Mouse (Mus musculus) forebrain, embryonic 14.5 days (tissue): Measurements from ENCODE around the gene Pdlim1. TPM values are rescaled to one million over a fixed set of nuclear protein-coding genes. Genes with fewer than 3 reads are reported as not detected.

Experiments
- ATAC-seq: fragments of 200-750 bp; cut with Nextera tagmentation; 2 replicates; pipeline ENCODE4 v1.8.0; 2017; ENCODE audit warnings: mild to moderate bottlenecking, moderate library complexity
- DNase-seq: peaks from one replicate; pipeline ENCODE4 v3.0.0-alpha.2; 2015; ENCODE audit warnings: low spot score
- H3K27ac ChIP-seq: fragments of 300-500 bp; sonication (generic); 2 replicates; pipeline ENCODE4 v1.5.1; 2014; ENCODE audit warnings: low read depth, mild to moderate bottlenecking, control low read depth, low read length, moderate library complexity
- H3K27me3 ChIP-seq: fragments of 300-500 bp; sonication (generic); replicated peaks from 2 replicates; pipeline ENCODE4 v1.6.1; 2014; ENCODE audit warnings: low read length, control low read depth, mixed read lengths; ENCODE audit not compliant: control insufficient read depth, insufficient read depth
- H3K36me3 ChIP-seq: fragments of 300-500 bp; sonication (generic); 2 replicates; pipeline ENCODE4 v1.6.1; 2014; ENCODE audit warnings: low read length, control low read depth; ENCODE audit not compliant: control insufficient read depth, insufficient read depth
- H3K4me1 ChIP-seq: fragments of 300-500 bp; sonication (generic); 2 replicates; pipeline ENCODE4 v1.6.1; 2014; ENCODE audit warnings: antibody characterized with exemption, low read length, control low read depth; ENCODE audit not compliant: control insufficient read depth, insufficient read depth
- H3K4me2 ChIP-seq: fragments of 300-500 bp; sonication (generic); 2 replicates; pipeline ENCODE4 v1.6.1; 2014; ENCODE audit warnings: mild to moderate bottlenecking, control low read depth, low read length
- H3K4me3 ChIP-seq: fragments of 300-500 bp; sonication (generic); 2 replicates; pipeline ENCODE4 v1.5.1; 2014; ENCODE audit warnings: low read depth, low read length, control low read depth
- H3K9ac ChIP-seq: fragments of 300-500 bp; sonication (generic); 2 replicates; pipeline ENCODE4 v1.6.1; 2014; ENCODE audit warnings: mild to moderate bottlenecking, low read length, control low read depth, moderate library complexity
- H3K9me3 ChIP-seq: fragments of 300-500 bp; sonication (generic); replicated peaks from 2 replicates; pipeline ENCODE4 v1.6.1; 2016; ENCODE audit warnings: low read length, control low read depth, mixed read lengths; ENCODE audit not compliant: control insufficient read depth
- WGBS: fragments of 180-500 bp; shearing (Covaris S2); extraction: QIAGEN DNeasy Blood & Tissue Kit; methylation state at CpG from one replicate; pipeline ENCODE4 v1.1.7; 2014; 5-methylcytosine and 5-hydroxymethylcytosine counted together
- polyA plus RNA-seq: library from polyadenylated mRNA; unstranded; fragments of >200 nt; fragmentation: Nextera tagmentation; extraction: Ambion mirVana; gene quantifications from 2 replicates; pipeline ENCODE4 v1.2.1, GENCODE M21; 2014

Pdlim1 gene
- 20.1 and 30.1 TPM in 2 replicates for polyA plus RNA-seq

GRCm38 (mm10) chr19:40271308-40271892 lies at the start of gene Pdlim1:
Gene Pdlim1, minus strand, starts transcription at chr19:40271842.
- DNase-seq (peak; percentile 64), ATAC-seq (peak; percentile 83)
- WGBS: under 1% methylated on average over 43 of the region's 54 CpGs

GRCm38 (mm10) chr19:40319199-40319598 lies 47.6 kb upstream of the Pdlim1 start:
- peaks cover 48% of the 10 kb centered on the region for H3K36me3 ChIP-seq
- H3K4me3 ChIP-seq: no peak overlapping the region
- H3K27ac ChIP-seq: no peak overlapping the region
- ATAC-seq: no peak
- H3K9me3 ChIP-seq: no peaks in the 10 kb centered on the region
- no peak overlapping the region for H3K4me2 ChIP-seq
- DNase-seq: no peak
- H3K27me3 ChIP-seq: no peaks in the 10 kb centered on the region
- no peak overlapping the region for H3K9ac ChIP-seq
- WGBS: 88% methylated on average over 3 of the region's 3 CpGs
- no peaks in the 10 kb centered on the region for H3K4me1 ChIP-seq

More at GRCm38 (mm10) chr19:40271308-40271892, at the start of gene Pdlim1:
- peaks cover 10% of the 10 kb centered on the region; the same call in 1 of the 2 replicates for H3K27me3 ChIP-seq
- no peaks in the 10 kb centered on the region; the same call in 1 of the 2 replicates for H3K4me1 ChIP-seq
- peak within 1 kb of the TSS; percentile 54 for H3K4me3 ChIP-seq
- peak within 1 kb of the TSS; percentile 95 for H3K4me2 ChIP-seq
- H3K9me3 ChIP-seq: no peaks in the 10 kb centered on the region
- peak within 1 kb of the TSS; percentile 59 for H3K9ac ChIP-seq
- H3K27ac ChIP-seq: no peak within 1 kb of the TSS
- H3K36me3 ChIP-seq: no peaks in the 10 kb centered on the region

DNA sequence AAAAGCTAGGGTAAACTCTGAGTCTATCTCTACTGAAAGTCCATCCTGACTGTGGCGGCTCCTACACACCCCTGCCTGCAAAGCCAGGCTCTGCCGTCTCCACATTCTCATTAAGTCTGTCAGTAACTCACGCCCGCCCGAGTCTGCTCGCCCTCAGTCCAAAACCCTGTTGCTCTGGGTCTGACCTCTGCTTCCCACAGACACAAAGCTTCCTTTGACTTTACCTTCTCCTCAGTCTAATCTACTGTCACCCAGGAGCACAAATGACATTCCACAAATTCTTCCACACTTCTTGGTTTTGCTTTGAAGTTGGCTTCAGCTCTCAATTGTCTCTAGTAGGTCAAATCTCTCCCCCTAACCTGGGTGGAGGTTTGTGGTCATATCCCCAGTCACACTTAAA lies 46.9 kb upstream of the Pdlim1 start:
- H3K4me2 ChIP-seq: no peak overlapping the region
- no peak overlapping the region for H3K27ac ChIP-seq
- no peak overlapping the region for H3K9ac ChIP-seq
- no peaks in the 10 kb centered on the region for H3K4me1 ChIP-seq
- no peaks in the 10 kb centered on the region for H3K9me3 ChIP-seq
- DNase-seq: no peak
- 49% methylated on average over 6 of the region's 6 CpGs for WGBS
- no peak overlapping the region for H3K4me3 ChIP-seq
- no peak for ATAC-seq
- no peaks in the 10 kb centered on the region for H3K27me3 ChIP-seq
- H3K36me3 ChIP-seq: peaks cover 46% of the 10 kb centered on the region

DNA sequence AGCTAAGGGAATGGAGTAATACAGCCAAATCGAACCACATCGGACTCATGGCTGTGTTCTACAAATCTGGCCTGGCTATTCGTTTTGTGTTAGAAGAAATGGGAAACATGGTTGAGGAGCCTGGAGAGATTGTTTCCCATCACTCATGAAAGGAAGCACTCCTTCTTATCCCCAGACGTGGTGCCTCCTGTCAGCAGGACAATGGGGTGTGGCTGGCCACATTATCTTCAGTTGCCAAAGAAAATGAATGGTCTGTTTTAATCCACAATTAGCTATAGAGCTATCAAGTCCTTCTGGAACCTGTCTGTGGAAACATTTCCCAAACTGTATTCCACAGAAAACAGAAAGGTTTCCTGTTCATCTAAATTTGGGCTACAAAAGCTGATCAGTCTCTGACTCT lies 45.4 kb upstream of the Pdlim1 start:
- Histone ChIP-seq H3K4me3 (no peak overlapping the region), H3K27me3 (no peaks in the 10 kb centered on the region), H3K4me1 (no peaks in the 10 kb centered on the region), H3K36me3 (peaks cover 49% of the 10 kb centered on the region), H3K9ac (no peak overlapping the region), H3K9me3 (no peaks in the 10 kb centered on the region), H3K27ac (no peak overlapping the region), H3K4me2 (no peak overlapping the region)
- DNase-seq: no peak
- ATAC-seq: no peak
- WGBS: 66% methylated on average over 4 of the region's 4 CpGs

DNA sequence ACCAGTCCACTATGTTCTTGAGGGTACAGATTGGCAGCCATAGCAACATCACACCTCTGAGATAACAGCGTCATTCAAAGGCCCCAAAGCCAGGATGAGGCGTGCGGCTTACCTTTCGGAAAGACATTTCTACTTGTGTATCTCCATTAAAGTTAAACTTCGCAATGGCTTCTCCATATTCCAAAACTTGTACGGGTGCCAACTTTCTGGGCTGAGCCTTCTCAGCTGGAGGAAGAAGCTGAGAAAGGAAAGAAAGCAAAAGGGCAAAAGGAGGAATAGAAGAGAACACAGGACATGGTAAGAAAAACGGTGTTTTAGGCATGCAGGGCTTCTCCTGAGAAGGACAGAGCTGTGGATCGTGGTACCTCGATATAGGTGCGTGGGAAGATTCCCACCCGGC lies 42.6 kb upstream of the Pdlim1 start:
- Histone ChIP-seq H3K27me3 (no peaks in the 10 kb centered on the region), H3K4me2 (no peak overlapping the region), H3K27ac (no peak overlapping the region), H3K4me1 (no peaks in the 10 kb centered on the region), H3K4me3 (no peak overlapping the region), H3K36me3 (peaks cover 59% of the 10 kb centered on the region), H3K9me3 (no peaks in the 10 kb centered on the region), H3K9ac (no peak overlapping the region)
- ATAC-seq (no peak), DNase-seq (no peak)
- WGBS: 97% methylated on average over 11 of the region's 11 CpGs

- 91% methylated on average over 8 of the region's 8 CpGs for WGBS
- H3K36me3 ChIP-seq: peaks cover 47% of the 10 kb centered on the region
- H3K27me3 ChIP-seq: no peaks in the 10 kb centered on the region
- no peak overlapping the region for H3K9ac ChIP-seq
- H3K27ac ChIP-seq: no peak overlapping the region
- DNase-seq (no peak), ATAC-seq (no peak)
- no peak overlapping the region for H3K4me2 ChIP-seq
- H3K4me3 ChIP-seq: no peak overlapping the region
- no peaks in the 10 kb centered on the region for H3K4me1 ChIP-seq
- no peaks in the 10 kb centered on the region for H3K9me3 ChIP-seq
These were observed 40.0 kb upstream of the Pdlim1 start for GRCm38 (mm10) chr19:40311631-40312030.

DNA sequence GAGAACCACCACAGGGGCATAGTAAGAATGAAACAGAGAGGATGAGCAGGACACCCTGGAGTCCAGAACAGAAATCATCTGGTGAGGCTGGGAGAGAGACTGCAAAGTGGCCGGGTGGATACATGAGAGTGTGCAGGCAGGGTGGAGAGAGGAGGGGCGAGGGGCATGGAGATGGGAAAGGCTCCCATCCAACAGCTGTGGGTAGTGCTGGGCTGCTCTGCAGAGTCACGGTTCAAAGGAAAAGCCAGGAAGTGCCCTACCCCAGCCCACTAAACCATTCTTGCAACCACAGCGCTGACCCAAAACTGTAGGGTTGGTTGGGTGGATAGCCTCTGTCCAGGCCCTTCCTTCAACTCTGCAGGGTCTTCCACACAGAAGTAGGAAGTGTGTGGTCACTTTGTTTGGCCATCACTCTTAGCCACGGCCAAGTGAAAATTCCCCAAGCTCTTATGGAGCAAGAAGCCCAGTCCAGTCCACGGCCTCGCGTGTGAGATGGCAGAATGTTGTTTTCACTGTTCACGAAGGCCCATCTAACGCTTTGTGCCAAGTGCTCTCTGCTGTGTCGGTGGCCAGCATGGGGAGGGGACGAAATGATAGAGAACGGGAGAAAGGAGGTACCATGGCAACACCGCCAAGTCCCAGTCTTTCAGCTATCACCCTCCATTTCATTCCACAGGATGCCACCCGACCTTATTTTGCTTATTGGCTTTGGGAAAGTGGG lies 38.9 kb upstream of the Pdlim1 start:
- H3K36me3 ChIP-seq: peaks cover 42% of the 10 kb centered on the region
- no peak overlapping the region for H3K4me3 ChIP-seq
- ATAC-seq (no peak), DNase-seq (no peak)
- whole genome bisulfite sequencing: 90% methylated on average over 15 of the region's 15 CpGs
- H3K27me3 ChIP-seq: no peaks in the 10 kb centered on the region
- H3K27ac ChIP-seq: no peak overlapping the region
- H3K4me1 ChIP-seq: no peaks in the 10 kb centered on the region
- no peaks in the 10 kb centered on the region for H3K9me3 ChIP-seq
- no peak overlapping the region for H3K9ac ChIP-seq
- H3K4me2 ChIP-seq: no peak overlapping the region

GRCm38 (mm10) chr19:40309911-40310310 lies 38.3 kb upstream of the Pdlim1 start:
- no peak overlapping the region for H3K4me3 ChIP-seq
- H3K27me3 ChIP-seq: no peaks in the 10 kb centered on the region
- no peak for ATAC-seq
- peaks cover 42% of the 10 kb centered on the region for H3K36me3 ChIP-seq
- 94% methylated on average over 12 of the region's 12 CpGs for WGBS
- H3K9ac ChIP-seq: no peak overlapping the region
- no peaks in the 10 kb centered on the region for H3K9me3 ChIP-seq
- no peak overlapping the region for H3K4me2 ChIP-seq
- no peaks in the 10 kb centered on the region for H3K4me1 ChIP-seq
- no peak overlapping the region for H3K27ac ChIP-seq
- no peak for DNase-seq

GRCm38 (mm10) chr19:40307550-40307949 lies 35.9 kb upstream of the Pdlim1 start:
- ATAC-seq: no peak
- Histone ChIP-seq H3K4me3 (no peak overlapping the region), H3K27ac (no peak overlapping the region), H3K4me1 (no peaks in the 10 kb centered on the region), H3K27me3 (no peaks in the 10 kb centered on the region), H3K4me2 (no peak overlapping the region), H3K9me3 (no peaks in the 10 kb centered on the region), H3K36me3 (peaks cover 32% of the 10 kb centered on the region), H3K9ac (no peak overlapping the region)
- 92% methylated on average over 7 of the region's 7 CpGs for WGBS
- no peak for DNase-seq
